Mouse (Mus musculus): ENCODE results near the gene Eif4g3.
A peak's percentile ranks its signal among the peaks of the same experiment; 100 is the strongest.
"Not testable (repeated sequence)": the region's sequence is repeated elsewhere in the genome, so short reads cannot be mapped to it uniquely, and the experiment has no call there.

The Eif4g3 gene

DNA sequence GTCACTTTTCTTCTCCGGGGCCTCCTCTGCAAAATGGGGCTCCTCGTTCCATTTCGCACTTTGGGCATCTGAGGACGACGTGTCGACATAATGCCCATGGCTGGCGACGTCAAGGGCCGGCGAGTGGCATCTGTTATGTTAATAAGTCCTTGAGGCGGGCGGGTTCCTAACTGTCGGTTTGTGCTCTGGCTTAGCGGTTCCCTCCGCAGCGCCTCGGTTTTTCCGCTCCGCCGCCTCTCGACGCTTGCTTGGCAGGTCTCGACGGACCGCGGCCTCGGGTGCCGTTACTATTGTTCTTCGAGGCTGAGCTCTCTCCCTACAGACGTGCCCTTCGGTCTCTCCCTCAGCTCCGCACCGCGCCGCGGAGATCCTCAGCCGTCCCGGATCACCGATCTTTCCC, at the start of gene Eif4g3:
Gene Eif4g3, plus strand, starts transcription at position 133 of the 400 bp plus-strand sequence.
- DNase-seq, result no peak

DNA sequence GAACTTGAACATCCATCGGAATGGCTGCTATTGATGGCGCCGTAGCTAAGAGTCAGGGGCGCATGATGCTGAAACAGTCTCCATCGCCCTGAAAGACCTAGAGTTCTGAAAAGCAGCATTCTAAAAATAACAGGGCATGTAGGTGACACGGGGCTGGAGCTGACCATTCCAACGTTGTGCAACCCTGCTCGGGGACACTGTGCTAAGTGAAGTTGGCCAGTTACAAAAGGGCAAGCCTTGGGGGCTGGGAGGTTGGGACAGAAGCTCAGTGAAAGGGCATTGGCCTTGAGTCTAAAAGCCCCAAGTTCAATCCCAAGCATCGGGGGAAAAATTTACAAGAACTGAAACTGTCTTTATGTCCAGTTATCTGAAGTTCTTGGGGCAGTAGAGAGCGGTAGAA, 49.3 kb upstream of the Eif4g3 start:
- DNase-seq, result no peak

DNA sequence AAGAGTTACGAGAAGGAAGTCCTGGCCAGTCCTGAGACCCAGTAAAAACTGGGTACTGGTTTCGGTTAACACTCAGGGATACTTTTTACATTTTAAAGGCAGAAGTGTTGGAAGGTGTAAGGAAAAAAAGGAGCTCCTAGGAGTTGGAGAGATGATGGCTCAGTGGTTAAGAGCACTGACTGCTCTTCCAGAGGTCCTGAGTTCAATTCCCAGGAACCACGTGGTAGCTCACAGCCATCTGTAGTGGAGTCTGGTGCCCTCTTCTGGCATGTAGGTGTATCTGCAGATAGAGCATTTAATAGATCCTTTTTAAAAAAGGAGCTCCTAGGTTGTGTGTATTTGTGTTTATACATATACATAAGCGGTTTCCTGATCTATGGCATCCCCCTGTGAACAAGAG, 47.4 kb upstream of the Eif4g3 start:
- no peak for DNase-seq

DNA sequence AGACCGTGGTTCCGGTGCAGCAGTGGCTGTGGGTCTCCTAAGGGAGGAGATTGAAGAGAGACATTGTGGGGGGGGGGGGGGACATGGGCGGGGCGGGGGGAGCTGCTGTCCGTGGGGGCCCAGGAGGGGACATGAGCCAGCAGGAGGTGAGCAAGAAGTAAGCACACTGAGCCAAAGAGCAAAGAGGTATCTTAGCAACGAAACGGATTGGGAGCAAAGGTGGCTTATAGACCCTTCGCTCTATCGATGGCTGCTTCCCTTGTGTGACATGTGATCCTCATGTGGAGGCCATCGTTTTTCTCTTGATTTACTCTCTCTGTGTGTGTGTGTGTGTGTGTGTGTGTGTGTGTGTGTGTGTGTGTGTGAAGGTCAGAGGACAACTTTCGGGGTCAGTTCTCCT, 46.4 kb upstream of the Eif4g3 start:
- DNase-seq, result no peak

DNA sequence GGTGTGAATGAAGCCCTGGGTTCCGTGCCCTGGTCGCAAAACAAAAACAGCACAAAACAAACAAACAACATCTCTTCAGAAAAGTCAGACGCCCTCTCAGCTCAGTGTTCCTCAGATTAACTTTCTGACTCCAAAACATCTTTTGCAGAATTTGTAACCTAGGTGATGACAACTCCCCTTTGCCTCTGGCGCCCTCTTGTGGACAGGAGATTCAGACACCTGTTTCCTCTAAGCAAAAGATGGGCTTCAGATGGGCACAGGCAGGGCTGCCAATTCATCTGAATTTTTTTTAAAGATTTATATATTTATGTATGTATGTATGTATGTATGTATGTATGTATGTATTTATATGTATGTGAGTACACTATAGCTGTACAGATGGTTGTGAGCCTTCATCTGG, 40.0 kb upstream of the Eif4g3 start:
- DNase-seq, result peak; percentile 88 to 90

DNA sequence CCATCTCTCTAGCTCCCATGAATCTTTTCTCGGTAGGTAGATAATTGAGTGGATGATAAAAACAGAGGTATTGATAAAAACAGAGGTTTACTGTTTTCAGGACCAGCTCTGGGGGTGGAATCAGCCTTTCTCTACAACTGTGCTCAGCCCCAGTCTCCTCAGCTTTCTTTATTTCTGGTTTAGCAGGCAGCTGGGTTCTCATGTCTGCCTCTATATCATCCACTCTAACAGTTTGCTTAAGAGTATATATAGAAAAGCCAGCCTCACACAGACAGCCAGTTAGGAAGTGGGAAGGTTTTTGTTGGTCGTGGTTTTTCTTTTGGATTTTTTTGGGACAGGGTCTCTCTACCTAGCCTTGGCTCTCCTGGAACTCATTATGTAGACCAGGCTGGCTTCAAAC, 38.6 kb upstream of the Eif4g3 start:
- no peak for DNase-seq

DNA sequence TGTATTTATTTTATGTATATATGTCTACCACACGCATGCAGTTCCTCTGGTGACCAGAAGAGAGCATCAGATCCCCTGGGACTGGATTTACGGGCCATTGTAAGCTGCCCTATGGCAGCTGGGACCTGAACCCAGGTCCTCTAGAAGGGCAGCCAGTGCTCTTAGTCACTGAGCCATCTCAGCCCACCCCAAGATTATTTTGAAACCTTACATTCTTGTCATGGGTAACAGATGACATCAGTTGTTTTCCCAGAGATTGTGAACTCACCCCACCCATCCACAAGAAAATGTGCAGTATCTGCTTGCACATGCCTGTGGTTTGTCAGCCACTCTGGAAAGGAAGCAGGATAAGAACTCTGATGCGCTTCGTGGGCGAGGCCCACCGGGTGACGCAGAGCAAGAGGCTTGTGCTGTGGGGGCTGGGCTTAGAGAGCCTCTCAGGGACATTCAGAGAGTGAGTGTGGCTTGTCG, 37.9 kb upstream of the Eif4g3 start:
- peak; percentile 35 to 60 for DNase-seq

DNA sequence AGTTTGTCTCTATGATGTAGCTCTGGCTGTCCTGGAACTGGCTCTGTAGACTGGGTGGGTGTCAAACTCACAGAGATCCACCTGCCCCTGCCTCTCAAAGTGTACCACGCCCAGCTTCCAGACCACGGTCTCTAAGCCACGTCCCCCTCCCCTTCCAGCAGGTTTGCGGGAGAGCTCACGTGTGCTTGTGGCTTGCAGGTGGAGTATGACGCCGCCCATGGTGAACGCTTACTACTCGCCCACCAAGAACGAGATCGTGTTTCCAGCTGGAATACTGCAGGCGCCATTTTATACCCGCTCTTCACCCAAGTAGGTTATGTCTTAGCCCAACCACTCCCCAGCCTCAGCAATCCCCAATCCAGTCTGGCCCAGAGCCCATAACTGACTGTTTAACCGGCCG, 36.6 kb upstream of the Eif4g3 start:
- DNase-seq, result no peak

DNA sequence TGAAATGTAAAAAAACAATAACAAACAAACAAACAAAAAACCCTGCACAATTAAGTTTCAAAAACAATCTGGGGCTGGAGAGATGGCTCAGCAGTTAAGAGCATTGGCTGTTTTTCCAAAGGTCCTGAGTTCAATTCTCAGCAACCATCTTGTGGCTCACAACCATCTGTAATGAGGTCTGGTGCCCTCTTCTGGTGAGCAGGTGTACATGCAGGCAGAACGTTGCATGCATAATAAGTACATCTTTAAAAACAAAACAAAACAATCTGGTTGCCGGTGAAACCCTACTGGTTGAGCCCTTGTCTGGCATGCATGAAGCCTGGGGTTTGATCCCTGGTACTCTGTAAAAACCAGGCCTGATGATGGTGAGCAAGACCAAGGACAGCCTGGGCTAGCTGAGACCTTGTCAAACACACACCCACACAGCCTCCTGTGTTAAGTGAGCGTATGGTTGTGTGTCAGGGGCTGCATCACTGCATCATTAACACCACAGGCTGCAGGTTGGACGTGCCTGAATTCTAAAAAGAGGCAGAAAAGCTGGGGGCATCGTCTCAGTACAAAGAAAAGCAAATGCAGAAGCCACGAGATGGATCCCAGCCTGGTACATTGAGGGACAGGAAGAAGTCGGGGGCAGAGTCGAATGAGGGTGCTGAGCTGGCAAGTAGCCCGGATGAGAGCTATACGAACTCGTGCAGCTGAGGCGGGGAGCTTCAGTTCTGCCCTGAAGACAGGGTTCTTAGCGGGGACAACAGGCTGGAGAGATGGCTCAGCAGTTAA, 32.7 kb upstream of the Eif4g3 start:
- DNase-seq, result no peak

DNA sequence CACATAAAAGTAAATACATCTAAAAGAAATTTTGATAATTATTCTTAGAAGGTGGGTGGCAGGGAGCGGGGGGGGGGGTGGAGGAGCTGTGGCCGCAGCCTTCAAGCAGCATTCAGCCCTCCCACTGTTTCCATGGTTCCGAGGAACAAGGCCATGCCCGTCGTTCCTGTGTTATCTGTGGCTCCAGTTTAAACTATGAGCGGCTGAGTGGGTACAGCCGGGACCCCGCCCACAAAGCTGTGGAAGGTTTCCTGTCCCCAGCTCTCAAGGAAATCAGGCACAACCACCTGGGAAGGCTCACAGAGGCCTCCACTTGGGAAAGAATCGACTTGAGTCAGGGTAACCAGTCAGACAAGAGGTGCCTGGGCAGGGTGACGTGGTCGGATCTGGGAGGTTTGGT, 32.1 kb upstream of the Eif4g3 start:
- no peak for DNase-seq

DNA sequence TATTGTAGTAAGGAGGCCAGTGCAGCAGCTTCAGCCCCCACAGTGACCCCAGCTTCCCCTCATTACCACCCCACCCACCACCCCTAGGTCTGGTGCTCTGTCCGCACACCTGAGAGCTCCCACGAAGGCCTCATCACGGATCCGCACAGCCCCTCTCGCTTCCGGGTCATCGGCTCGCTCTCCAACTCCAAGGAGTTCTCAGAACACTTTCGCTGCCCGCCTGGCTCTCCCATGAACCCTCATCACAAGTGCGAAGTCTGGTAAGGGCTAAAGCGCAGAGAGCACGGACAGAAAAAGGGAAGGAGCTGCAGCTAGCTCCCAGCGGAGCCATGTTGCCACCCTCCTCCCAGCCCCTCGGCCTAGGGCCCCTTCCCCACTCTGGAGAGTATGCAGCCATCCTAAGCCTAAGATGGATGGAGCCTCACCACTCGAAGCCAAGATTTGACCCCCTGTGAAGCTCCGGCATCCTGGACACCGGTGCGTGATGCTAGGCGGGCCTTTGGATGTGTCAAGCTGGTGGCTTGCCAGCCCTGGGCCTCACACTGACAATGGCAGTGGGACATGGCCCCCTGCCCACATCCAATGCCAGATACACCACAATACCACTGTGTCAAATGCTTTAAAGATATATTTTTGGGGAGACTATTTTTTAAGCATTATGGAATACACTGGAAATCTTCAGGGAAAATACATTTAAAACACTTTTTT, 30.0 kb upstream of the Eif4g3 start:
- DNase-seq, result no peak

DNA sequence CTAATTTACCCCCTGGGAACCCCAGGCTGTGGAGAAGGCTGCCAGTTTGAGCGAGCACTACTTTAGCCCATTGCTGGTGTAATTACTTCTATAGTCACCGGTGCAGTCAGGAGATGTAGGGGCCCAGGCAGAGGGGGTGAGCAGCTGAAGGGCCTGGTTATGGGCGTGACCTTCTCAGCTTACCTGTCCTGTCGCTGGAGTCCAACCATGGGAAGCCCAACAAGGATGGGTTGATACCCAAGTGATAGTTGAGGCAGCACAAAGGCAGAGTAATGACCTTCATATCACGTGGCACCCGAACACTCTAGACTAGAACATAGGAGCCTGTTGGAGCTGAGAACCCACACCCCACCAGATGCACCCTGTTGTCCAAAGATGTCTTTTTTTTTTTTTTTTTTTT, 29.4 kb upstream of the Eif4g3 start:
- no peak for DNase-seq

DNA sequence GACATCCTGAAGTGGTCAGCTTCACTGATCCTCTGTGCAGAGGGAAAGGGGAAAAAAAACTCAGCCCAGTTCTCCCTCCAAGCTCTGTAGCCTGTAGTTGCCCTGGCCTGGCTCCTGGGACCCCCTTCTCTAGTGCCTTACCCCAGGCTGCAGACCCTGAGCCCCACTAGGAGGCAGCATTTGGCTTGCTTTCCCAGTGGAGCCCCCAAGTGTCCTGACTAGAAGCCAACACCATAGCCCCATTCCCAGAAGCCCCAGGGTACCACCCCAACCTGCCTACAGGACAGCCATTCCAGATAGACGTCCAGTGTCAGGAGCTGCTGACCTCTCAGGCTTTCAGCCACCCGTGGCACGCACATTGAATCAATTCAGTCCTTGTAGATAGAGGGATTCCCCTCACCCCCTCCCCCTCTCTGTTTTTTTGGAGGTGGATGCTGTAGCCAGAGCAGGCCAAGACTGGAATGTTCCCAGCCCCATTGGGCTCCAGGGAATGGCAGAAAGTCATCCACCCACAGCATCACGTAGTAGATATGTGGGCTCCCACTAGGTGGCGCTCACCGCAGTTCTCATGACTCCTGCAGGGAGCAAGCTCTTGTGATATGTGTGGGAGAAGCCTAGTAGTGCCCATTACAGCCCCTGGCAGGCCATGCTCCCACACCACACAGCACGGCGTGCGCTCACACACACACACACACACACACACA, 28.8 kb upstream of the Eif4g3 start:
- DNase-seq, result peak; percentile 93 to 94

DNA sequence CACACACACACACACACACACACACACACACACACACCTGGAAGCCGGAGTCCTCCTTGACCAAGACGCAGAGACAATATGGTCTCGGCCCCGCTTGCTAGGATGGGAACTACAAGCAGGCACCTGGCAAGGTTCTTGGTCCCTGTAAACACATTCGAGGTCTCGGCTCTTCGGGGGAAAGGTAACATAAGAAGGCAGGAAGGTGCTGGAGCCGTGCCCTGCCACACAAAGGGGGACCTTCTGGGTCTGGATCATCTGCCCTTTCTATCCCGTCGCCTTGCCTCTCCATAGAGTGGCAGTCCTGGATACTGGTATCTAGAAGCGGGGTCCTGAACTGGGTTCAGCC, 28.3 kb upstream of the Eif4g3 start:
- DNase-seq, result no peak

DNA sequence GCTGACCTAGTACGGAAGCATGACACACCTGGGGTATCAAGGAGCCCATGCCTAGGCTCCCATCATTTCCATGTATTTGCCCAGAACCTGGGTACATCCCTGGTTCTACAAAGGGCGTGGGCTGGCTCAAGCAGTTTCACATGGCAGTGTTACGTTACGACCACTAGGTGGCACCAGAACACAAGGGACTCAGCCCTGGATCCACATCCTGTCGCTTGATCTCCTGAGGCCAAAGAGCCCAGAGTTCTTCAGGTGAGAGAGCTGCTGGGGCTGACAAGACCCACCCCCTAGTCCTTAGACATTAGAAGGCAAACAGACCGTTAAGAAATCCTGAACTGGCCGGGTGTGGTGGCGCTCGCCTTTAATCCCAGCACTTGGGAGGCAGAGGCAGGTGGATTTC, 24.6 kb upstream of the Eif4g3 start:
- peak; percentile 77 to 83 for DNase-seq

DNA sequence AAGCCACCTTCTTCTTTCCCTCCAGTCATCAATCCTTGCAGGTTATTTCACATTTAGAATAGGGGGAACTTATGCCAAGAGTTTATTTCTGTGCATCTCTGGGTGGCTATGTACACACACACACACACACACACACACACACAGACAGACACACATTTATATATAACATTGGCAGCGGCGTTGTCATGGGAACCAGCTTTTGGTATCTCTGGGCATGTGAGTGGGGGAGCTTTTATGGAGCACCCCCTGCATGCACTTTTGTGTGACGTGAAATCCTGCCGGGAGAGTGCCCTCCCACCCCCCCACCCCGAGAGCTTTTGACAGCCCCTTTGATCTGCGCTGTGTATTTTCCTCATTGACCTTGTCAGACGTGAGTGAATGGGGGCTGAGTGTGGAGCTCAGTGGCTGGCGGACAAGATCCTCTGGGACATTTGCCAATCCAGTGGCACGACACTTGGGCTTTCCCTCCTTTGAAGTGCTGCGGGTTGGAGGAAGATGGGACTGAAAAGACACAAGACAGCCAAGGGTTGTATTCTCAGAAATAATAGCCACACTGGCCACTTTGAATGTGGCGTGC, 22.1 kb upstream of the Eif4g3 start:
- DNase-seq, result not testable (repeated sequence)

DNA sequence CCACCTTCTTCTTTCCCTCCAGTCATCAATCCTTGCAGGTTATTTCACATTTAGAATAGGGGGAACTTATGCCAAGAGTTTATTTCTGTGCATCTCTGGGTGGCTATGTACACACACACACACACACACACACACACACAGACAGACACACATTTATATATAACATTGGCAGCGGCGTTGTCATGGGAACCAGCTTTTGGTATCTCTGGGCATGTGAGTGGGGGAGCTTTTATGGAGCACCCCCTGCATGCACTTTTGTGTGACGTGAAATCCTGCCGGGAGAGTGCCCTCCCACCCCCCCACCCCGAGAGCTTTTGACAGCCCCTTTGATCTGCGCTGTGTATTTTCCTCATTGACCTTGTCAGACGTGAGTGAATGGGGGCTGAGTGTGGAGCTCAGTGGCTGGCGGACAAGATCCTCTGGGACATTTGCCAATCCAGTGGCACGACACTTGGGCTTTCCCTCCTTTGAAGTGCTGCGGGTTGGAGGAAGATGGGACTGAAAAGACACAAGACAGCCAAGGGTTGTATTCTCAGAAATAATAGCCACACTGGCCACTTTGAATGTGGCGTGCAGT, 17.9 kb upstream of the Eif4g3 start:
- not testable (repeated sequence) for DNase-seq

DNA sequence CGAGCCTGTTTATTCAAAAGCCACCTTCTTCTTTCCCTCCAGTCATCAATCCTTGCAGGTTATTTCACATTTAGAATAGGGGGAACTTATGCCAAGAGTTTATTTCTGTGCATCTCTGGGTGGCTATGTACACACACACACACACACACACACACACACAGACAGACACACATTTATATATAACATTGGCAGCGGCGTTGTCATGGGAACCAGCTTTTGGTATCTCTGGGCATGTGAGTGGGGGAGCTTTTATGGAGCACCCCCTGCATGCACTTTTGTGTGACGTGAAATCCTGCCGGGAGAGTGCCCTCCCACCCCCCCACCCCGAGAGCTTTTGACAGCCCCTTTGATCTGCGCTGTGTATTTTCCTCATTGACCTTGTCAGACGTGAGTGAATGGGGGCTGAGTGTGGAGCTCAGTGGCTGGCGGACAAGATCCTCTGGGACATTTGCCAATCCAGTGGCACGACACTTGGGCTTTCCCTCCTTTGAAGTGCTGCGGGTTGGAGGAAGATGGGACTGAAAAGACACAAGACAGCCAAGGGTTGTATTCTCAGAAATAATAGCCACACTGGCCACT, 13.7 kb upstream of the Eif4g3 start:
- DNase-seq, result not testable (repeated sequence)

DNA sequence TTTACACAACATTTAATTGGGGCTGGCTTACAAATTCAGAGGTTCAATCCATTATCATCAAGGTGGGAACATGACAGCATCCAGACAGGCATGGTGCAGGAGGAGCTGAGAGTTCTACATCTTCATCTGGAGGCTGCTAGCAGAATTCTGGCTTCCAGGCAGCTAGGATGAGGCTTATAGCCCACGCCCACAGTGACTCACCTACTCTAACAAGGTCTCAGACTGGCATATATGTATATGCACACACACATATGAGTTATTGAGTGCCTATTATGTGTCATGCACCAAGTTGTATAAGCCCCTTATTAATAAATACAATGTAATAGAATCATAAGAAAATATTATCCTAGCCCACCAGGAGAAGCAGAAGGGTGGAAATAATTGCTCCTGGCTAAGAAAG, 10.0 kb upstream of the Eif4g3 start:
- DNase-seq, result no peak

DNA sequence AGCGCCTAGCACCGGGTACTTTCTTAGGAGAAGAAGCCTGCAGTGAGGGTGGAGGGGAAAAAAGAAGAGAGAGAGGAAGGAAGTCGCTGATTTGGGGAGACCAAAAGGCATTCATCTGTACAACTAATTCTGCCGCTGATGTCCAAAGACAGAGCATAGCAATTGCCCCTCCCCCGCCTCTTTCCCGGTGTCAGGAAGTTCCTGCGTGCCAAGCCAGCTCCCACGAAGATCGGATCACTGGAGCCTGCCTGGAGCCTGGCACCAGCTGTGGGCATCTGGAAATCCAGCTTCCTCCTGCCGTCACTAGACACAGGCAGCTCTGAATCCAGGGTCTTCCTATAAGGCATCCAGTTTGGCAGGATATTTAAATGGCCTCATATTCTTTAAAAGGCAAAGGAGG, 8.6 kb upstream of the Eif4g3 start:
- DNase-seq, result peak; percentile 83 to 89

DNA sequence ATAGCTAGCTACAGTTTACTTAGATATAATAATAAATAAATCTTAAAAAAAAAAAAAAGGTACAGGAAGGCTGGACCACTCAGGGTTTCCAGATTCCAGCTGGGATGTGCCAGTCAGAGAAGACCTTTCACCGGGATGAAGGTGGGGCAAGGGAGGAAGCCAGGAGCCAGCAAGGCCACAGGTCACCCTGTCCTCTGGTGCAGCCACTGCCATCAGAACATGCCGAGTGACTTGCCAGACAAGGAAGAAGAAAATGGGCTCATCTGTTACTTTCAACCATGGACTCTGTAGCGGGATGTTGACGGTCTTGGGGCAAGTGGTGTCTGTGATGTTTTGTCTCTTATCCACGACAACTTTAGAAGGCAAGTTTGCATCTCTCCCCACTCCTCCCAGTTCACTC, 8.1 kb upstream of the Eif4g3 start:
- no peak for DNase-seq

DNA sequence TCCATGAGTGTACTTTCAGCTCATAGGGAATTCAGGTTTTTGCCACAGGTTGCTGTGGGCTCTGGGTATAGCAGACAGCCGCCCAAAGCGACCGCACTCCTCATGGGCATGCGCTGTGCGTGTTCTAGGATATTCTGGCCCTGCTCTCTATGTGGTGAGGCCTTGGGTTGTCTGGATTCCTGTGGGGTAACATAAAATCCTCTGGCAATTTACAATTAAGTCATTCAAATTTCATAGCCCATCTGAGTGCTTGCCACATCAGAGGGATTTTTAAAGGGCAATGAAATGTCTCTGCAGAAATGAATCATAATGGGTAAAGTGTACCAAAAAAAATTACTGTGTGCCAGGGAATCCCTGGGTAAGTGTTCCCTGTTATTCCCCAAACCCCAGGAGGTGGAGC, 3.4 kb upstream of the Eif4g3 start:
- no peak for DNase-seq

DNA sequence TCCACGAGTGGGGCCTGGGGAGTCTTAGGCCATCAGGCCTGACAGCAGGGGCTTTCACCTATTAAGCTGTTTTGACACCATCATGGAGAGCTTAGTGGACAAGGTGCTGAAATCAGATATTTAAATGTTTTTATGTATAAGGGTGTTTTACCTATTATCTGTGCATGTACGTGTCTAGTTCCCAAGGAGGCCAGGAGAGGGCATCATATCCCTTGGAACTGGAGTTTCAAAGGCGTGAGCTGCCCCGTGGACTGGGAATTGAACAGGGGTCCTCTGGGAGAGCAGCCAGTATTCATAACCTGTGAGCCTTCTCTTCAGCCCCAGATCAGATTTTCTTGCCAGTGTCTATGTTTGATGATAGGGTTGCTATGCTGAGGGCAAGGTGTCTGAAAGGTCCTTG, 2.4 kb upstream of the Eif4g3 start:
- no peak for DNase-seq
